Mouse (Mus musculus) heart, embryonic 14.5 days (tissue): ENCODE data around the gene Cacna1c. TPM values are rescaled to one million over a fixed set of nuclear protein-coding genes. Genes with fewer than 3 reads are reported as not detected.
A peak's percentile ranks its signal among the peaks of the same experiment; 100 is the strongest.

Experiments used
- ATAC-seq: fragments of 200-750 bp; cut with Nextera tagmentation; 2 replicates; pipeline ENCODE4 v1.8.0; 2017; ENCODE audit warnings: low read depth, moderate TSS enrichment; ENCODE audit not compliant: insufficient number of reproducible peaks, insufficient read depth, low FRiP score
- H3K27ac ChIP-seq, 2 experiments: fragments of 200-500 bp in 1 of 2; fragments of 300-500 bp in 1 of 2; sonication (generic) in 1 of 2; replicated peaks in 1 of 2; 2 replicates each; pipeline ENCODE4 v1.5.1; 2012 to 2014; ENCODE audit warnings: low read depth in 2 of 2, low read length in 2 of 2, control low read depth in 1 of 2, mild to moderate bottlenecking in 1 of 2, mixed read lengths in 1 of 2; ENCODE audit not compliant: control insufficient read depth in 1 of 2, insufficient read depth in 1 of 2
- H3K27me3 ChIP-seq: fragments of 300-500 bp; sonication (generic); 2 replicates; pipeline ENCODE4 v1.6.1; 2014; ENCODE audit warnings: mild to moderate bottlenecking, low read length, control low read depth; ENCODE audit not compliant: control insufficient read depth, insufficient read depth
- H3K36me3 ChIP-seq: fragments of 300-500 bp; sonication (generic); 2 replicates; pipeline ENCODE4 v1.6.1; 2014; ENCODE audit warnings: mild to moderate bottlenecking, control low read depth, low read length, mixed read lengths; ENCODE audit not compliant: control insufficient read depth, insufficient read depth
- H3K4me1 ChIP-seq, 2 experiments: fragments of 200-500 bp in 1 of 2; fragments of 300-500 bp in 1 of 2; sonication (generic) in 1 of 2; 2 replicates each; pipeline ENCODE4 v1.6.1; 2012 to 2014; ENCODE audit warnings: low read length in 2 of 2, control low read depth in 1 of 2, mixed read lengths in 1 of 2; ENCODE audit not compliant: control insufficient read depth in 2 of 2, insufficient read depth in 2 of 2
- H3K4me2 ChIP-seq: fragments of 300-500 bp; sonication (generic); 2 replicates; pipeline ENCODE4 v1.6.1; 2014; ENCODE audit warnings: mild to moderate bottlenecking, low read length
- H3K4me3 ChIP-seq, 2 experiments: fragments of 200-500 bp in 1 of 2; fragments of 300-500 bp in 1 of 2; sonication (generic) in 1 of 2; 2 replicates each; pipeline ENCODE4 v1.5.1; 2012 to 2014; ENCODE audit warnings: low read length in 2 of 2, mild to moderate bottlenecking in 2 of 2, control low read depth in 1 of 2, low read depth in 1 of 2, moderate library complexity in 1 of 2; ENCODE audit not compliant: control insufficient read depth in 1 of 2, insufficient read depth in 1 of 2
- H3K9ac ChIP-seq: fragments of 300-500 bp; sonication (generic); 2 replicates; pipeline ENCODE4 v1.6.1; 2014; ENCODE audit warnings: mild to moderate bottlenecking, low read length
- H3K9me3 ChIP-seq: fragments of 300-500 bp; sonication (generic); 2 replicates; pipeline ENCODE4 v1.6.1; 2016; ENCODE audit warnings: low read length, control low read depth; ENCODE audit not compliant: control insufficient read depth
- WGBS: fragments of 180-500 bp; shearing (Covaris S2); extraction: QIAGEN DNeasy Blood & Tissue Kit; methylation state at CpG from one replicate; pipeline ENCODE4 v1.1.7; 2014; 5-methylcytosine and 5-hydroxymethylcytosine counted together
- polyA plus RNA-seq: library from polyadenylated mRNA; unstranded; fragments of >200 nt; fragmentation: Nextera tagmentation; extraction: Ambion mirVana; gene quantifications from 2 replicates; pipeline ENCODE4 v1.2.1, GENCODE M21; 2014

Cacna1c gene
- polyA plus RNA-seq, 1 experiment from 2014 or later: 60.9 TPM

DNA sequence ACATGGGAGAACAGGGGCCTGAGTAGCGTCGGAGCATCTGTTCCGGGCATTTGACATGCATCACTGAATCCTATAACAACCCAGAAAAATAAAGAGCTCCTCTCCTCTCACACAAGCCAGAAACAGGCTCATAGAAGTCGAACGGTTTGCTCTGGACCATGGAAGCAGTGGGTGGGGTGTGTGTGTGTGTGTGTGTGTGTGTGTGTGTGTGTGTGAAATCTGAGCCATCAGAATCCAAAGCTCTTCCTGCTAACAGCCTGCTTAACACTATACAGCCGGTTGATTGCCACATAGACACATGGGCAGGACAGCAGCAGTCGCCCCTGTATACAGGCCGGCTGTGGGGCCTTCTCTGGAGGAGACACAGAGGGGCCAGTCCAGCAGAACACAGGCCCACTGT lies 368.7 kb downstream of the Cacna1c start:
- Histone ChIP-seq H3K27me3 (no peaks in the 10 kb centered on the region), H3K36me3 (no peaks in the 10 kb centered on the region), H3K27ac (peak overlapping the region in 1 of 2 experiments; percentile 41; a peak in 1 of 4 replicates), H3K4me2 (no peak overlapping the region), H3K9me3 (no peaks in the 10 kb centered on the region), H3K4me3 (no peak overlapping the region), H3K9ac (no peak overlapping the region), H3K4me1 (peaks cover 33 to 77% of the 10 kb centered on the region in 2 experiments)
- WGBS: 53% methylated on average over 8 of the region's 8 CpGs
- ATAC-seq: no peak

DNA sequence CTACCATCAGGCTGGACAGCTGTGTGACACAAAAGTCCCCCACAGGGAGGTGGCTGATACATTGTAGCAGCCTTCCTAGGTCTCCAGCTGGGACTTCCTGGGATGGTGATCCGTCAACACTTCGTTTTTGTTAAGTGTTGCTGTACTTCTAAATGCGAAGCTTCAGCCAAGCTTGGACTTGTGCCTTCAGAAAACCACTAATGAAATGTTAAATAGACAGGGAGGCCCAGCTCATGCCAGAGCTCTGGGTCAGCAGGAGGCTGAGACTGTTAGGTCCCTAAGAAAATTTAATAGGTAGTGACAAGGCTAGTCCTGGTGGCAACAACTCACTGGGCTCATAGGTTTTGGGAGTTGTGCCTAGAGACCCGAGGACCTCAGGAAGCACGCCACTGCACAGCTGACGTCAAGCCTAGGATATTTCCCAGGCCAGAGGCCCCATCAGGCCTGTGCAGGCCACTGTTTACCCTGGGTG lies 370.8 kb downstream of the Cacna1c start:
- ATAC-seq: no peak
- Histone ChIP-seq H3K36me3 (no peaks in the 10 kb centered on the region), H3K9me3 (no peaks in the 10 kb centered on the region), H3K4me3 (no peak overlapping the region), H3K9ac (no peak overlapping the region), H3K27ac (peak overlapping the region; percentile 26 to 38; a peak in 3 of 4 replicates), H3K4me2 (no peak overlapping the region), H3K27me3 (no peaks in the 10 kb centered on the region), H3K4me1 (peaks cover 45 to 83% of the 10 kb centered on the region in 2 experiments)
- WGBS: 19% methylated on average over 6 of the region's 6 CpGs

DNA sequence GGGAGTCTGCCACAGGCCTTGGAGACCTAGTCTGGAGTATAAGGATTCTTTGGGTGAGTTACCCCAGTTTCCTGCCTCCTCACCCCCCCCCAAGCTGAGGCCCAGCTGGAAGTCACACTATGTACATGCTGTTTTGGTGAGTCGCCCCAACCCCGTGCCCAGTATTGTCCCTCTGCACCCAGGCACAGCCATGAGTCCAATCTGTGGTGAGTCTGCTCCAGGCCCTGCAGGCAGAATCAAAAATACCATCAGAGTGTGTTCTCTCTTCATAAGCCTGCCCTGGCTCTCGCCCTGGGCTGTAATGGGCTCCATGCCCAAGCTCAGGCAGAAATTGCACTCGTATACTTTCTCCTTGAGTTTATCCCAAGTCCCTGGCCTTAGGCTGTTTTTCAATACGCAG lies 374.7 kb downstream of the Cacna1c start:
- Histone ChIP-seq H3K4me2 (no peak overlapping the region), H3K9me3 (no peaks in the 10 kb centered on the region), H3K27me3 (no peaks in the 10 kb centered on the region), H3K4me1 (peaks cover 53 to 86% of the 10 kb centered on the region in 2 experiments), H3K9ac (no peak overlapping the region), H3K4me3 (no peak overlapping the region), H3K27ac (peak overlapping the region in 1 of 2 experiments; percentile 81; a peak in 2 of 4 replicates), H3K36me3 (no peaks in the 10 kb centered on the region)
- ATAC-seq: no peak
- WGBS: 61% methylated on average over 5 of the region's 5 CpGs

DNA sequence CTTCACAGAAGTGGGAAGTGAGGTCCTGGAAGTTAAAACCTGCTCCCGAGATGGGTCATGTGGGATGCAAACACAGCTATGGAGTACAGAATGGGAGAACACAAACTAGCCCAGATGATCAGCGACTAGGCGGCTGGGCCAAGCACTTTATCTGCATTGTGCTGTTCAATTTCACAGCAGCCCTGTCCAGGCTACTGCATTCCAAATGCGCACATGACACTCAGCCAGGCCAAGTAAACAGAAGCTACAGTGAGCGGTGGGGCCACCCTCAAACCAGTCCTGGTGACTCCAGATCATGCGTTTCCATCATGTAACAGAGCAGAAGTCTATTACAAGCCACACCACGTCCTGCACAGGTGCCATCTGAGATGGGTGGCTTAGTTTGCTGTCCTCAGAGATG lies 376.6 kb downstream of the Cacna1c start:
- H3K9ac ChIP-seq: no peak overlapping the region; the same call in 1 of the 2 replicates
- peaks cover 40 to 67% of the 10 kb centered on the region in 2 experiments for H3K4me1 ChIP-seq

DNA sequence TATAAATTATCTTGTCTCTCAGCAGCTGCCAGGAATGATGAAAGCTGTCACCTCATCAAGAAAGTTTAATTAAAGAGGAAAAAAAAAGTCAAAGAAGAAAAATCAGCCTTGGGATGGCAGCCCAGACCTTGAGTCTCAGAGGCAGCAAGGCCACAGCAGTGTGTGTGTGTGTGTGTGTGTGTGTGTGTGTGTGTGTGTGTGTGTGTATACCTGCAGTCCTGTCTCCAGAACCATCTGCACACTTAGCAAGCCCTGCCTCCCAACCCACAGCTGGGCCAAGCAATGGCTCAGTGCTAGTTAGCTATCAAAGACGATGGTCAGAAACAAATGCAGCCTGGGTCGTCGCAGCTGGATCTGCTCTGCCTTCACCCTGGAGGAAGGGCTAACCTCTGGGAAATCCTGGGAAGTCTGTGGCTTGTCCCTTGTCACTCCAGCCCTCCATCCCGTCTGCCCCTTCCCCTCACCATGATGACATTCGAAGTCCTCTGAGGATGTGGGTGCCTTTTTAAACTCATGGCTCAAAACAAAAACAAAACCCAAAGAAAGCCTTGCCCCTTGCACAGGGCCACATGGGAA lies 378.2 kb downstream of the Cacna1c start:
- Histone ChIP-seq H3K4me3 (no peak overlapping the region), H3K9ac (no peak overlapping the region), H3K4me2 (no peak overlapping the region), H3K27ac (no peak overlapping the region), H3K4me1 (peaks cover 39 to 51% of the 10 kb centered on the region in 2 experiments), H3K27me3 (no peaks in the 10 kb centered on the region), H3K9me3 (no peaks in the 10 kb centered on the region), H3K36me3 (no peaks in the 10 kb centered on the region; the same call in 1 of the 2 replicates)
- no peak for ATAC-seq
- 39% methylated on average over 5 of the region's 5 CpGs for WGBS

More for the DNA sequence above, 376.6 kb downstream of the Cacna1c start:
- no peaks in the 10 kb centered on the region for H3K9me3 ChIP-seq
- peak overlapping the region; percentile 81 to 83 for H3K27ac ChIP-seq
- peak; percentile 64 for ATAC-seq
- no peaks in the 10 kb centered on the region for H3K36me3 ChIP-seq
- H3K4me2 ChIP-seq: peak overlapping the region; percentile 39
- 22% methylated on average over 7 of the region's 7 CpGs for WGBS
- no peak overlapping the region for H3K4me3 ChIP-seq
- no peaks in the 10 kb centered on the region for H3K27me3 ChIP-seq

DNA sequence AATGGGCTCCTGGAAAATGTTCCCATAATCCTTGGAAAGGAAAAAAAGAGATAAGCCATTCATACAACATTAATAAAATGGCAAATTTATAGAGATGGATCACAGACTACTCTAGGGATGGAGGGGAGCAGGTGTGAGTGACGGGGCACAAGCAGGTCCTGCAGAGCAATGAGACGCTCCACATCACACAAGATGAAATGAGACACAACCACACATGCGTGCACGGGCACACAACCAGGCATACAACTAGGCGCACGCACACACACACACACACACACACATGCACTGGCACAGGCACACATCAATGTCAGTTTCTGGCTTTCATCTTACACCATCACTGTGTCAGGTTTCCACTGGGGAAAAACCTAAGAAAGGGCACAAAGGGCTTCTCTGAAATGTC lies 380.0 kb downstream of the Cacna1c start:
- Histone ChIP-seq H3K9me3 (no peaks in the 10 kb centered on the region), H3K9ac (no peak overlapping the region), H3K36me3 (no peaks in the 10 kb centered on the region; the same call in 1 of the 2 replicates), H3K4me2 (no peak overlapping the region), H3K27ac (no peak overlapping the region), H3K4me1 (peaks cover 31 to 49% of the 10 kb centered on the region in 2 experiments), H3K4me3 (no peak overlapping the region), H3K27me3 (no peaks in the 10 kb centered on the region)
- ATAC-seq: no peak
- 93% methylated on average over 6 of the region's 6 CpGs for whole genome bisulfite sequencing

DNA sequence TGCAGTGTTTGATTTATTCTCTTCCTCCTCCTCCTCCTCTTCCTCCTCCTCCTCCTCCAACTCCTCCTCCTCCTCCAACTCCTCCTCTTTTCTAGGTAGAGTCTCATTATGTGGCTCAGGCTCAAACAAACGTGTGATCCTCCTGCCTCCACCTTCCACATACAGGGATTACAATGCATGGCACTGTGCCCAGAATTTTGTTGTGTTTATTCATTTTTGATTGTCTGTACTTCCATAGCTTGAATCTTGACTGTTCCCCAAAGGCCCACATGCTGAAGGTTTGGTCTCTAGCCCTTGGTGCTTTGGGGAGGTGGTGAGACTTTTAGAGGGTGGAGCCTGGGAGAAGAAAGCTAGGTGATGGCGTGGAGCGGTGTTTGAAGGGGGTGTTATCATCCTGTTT lies 383.7 kb downstream of the Cacna1c start:
- peaks cover 26 to 40% of the 10 kb centered on the region in 2 experiments for H3K4me1 ChIP-seq
- no peak overlapping the region for H3K4me3 ChIP-seq
- H3K27ac ChIP-seq: no peak overlapping the region
- no peak for ATAC-seq
- H3K4me2 ChIP-seq: no peak overlapping the region
- H3K27me3 ChIP-seq: no peaks in the 10 kb centered on the region
- WGBS: 57% methylated on average over 3 of the region's 3 CpGs
- H3K9ac ChIP-seq: no peak overlapping the region
- no peaks in the 10 kb centered on the region; the same call in 1 of the 2 replicates for H3K36me3 ChIP-seq
- H3K9me3 ChIP-seq: no peaks in the 10 kb centered on the region

DNA sequence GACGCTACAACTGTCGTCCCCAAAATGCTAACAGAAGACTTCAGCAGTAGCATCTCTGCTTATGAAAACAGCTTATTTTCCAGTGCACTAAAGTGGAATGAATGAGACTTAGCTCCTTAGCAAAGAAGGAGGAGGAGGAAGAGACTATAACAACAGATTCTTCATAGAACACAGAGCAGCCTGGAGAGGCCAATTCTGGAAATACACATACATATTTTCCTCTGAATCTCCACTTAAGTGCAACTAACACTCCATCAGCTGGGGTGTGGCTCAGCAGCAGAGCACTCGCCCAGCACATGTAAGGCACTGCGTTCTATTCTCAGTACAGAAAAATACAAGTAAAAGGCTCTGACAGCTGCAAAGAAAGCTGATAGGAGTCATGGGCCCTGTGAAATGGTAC lies 384.2 kb downstream of the Cacna1c start:
- Histone ChIP-seq H3K9ac (no peak overlapping the region), H3K4me3 (no peak overlapping the region), H3K4me1 (peaks cover 31 to 46% of the 10 kb centered on the region in 2 experiments), H3K27me3 (no peaks in the 10 kb centered on the region), H3K9me3 (no peaks in the 10 kb centered on the region), H3K4me2 (no peak overlapping the region), H3K36me3 (no peaks in the 10 kb centered on the region; the same call in 1 of the 2 replicates), H3K27ac (no peak overlapping the region)
- no peak for ATAC-seq
- 67% methylated on average over 4 of the region's 4 CpGs for WGBS
